Mouse (Mus musculus): ENCODE results near the gene Gfod1.

Gene Gfod1

DNA sequence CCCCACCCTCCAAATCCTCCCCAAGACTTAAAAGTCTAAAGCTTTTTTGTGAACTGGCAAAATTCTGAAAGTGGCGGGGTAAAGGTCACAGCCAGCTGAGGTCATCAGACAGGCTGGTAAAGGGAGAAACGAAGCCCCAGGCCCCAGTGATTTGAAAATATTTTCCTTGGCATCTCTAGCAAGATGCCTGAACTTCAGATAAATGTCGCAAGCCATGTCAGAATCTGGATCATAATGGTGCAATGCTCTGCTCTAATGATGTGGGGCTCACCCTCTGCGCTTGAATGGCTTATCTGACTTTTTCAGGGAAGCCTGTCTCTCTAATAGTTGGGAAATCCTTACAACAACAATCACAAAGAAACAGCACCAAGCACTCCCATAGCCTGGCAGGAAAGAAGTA lies 70.6 kb downstream of the Gfod1 start:
- DNase-seq (ENCODE audit: extremely low read depth, low read depth, low spot score) = peak; percentile 82

DNA sequence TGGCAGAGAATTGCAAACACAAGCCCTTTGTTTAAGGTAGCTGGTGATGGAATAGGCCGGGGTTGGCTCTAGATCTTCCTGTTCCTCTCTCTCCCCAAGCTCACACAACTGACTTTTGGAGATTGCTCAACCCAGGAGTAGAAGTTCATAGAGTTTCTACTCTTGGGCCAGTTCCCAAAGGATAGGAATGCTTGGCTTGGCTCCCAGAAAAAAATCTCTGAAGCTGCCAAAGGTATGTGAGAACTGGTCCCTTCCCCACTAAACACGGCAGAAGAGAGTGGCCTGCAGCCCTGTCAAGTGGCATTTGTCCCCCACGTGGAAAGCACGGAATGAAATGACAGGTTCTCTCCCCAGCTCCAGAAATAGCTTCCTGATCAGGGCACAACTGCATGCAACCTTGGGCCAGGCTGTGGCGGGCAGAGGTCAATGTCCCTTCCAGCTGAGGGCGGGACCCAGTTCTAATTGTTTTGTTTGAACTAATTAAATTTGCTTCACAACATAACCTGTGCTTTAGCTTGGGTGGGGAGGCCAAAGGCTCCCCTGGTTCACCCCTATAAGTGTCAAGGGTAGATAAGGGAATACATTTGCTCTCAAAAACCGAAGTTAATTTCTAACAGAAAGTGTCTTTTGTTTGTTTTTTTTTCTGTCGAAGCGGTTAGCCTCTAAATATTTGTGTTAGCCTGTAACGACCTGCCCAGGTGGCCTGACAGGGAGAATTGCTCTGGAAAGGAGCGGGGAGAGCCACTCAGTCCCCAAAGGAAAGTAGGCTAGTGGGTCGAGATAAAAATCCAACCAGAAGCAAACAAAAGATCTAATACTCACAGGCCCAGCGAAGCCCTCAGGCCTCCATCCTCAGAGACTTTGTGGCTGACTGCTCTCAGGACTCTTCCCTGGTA lies 71.8 kb downstream of the Gfod1 start:
- DNase-seq (ENCODE audit: extremely low read depth, low read depth, low spot score) = peak; percentile 98

DNA sequence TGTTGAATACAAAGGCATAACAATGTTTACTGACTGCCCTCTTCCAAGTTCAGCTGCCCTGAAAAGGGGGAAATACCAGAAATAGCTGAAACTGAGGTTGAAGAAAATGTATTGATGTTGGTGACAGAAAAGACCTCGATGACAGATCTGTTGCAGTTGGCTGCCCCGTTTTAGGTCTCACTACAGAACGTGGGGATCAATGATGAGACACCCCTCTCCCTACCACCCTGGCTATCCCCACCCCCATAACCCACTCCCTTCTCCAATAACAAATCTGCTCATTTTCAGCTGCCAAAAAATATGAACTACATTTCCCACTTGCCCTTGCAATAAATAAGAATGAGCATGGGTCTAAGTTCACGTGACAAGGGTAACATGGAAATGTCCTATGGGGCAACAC lies 73.1 kb downstream of the Gfod1 start:
- no peak for DNase-seq (ENCODE audit: extremely low read depth, low read depth, low spot score)

DNA sequence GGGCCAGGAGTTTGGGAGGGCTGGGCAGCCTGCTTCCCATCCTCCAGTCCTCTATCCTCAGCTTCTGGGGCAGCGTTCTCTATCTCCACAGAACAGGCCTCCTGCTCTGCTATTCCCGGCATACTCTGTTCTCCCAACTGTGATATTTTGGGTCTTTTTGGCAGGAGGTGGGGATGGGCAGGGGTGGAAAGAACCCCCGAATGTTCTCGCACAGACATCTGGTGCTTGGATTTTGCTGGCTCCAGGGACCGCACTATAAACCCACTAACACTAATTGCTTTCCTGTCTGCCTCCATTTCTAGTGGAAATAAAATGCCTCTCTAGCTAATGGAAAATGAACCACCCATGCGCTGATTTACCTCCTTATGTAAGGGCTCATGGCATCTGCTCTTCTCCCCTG lies 73.7 kb downstream of the Gfod1 start:
- DNase-seq (ENCODE audit: extremely low read depth, low read depth, low spot score) = no peak

DNA sequence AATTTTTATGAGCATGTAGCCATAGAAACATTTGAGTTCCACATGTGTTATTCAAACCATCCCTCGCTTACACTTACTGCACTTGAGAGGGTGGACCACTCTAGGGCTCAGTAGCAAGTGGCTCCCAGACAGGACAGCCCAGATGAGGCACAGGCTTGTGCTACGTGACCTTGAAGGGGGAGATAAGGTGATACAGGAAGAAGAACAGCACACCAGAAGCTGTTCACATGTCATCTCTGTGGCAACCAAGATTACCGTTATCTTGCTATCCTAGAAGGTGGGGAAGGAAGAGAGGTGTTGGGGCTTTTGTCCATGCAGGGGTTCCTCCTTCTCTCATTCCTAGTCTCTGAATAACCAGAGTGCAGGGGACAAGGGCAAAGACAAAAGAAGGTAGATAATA lies 74.2 kb downstream of the Gfod1 start:
- DNase-seq (ENCODE audit: extremely low read depth, low read depth, low spot score) = no peak

DNA sequence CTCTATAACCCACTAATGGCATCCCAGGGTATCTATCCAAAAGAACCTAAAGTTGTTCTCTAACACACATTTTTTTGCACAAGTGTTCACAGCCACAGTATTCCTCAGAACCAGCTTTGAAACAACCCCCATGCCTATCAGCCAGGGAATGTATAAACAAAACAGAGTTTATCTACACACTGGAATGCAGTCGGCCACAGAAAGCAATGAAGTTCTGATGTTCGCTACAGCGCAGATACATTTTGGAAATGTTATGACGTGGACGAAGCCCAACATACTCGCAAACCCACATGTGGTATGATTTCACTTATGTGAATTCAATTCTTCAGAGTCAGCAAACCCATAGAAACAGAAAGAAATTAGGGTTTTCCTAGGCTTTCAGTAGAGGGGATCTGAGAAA lies 75.8 kb downstream of the Gfod1 start:
- DNase-seq (ENCODE audit: extremely low read depth, low read depth, low spot score) = no peak

DNA sequence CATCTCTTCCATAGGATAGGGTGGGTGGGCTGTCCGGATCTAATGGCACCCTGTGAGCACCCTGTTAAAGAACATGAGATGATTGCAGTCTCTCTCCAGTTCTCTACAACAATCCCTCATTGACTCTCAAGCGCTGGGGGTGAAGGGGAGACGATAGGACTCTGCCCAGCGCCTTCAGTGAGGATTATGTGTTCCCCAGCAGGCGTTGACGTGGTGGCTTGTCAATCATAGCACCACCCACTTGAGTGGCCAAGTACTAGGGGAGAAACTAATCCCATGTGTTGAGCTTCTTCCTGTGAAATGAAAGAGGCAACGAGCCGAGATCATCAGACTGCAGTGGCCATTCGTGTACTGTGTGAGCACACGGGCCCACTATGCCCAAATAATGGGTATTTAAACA lies 77.9 kb downstream of the Gfod1 start:
- no peak for DNase-seq (ENCODE audit: extremely low read depth, low read depth, low spot score)

DNA sequence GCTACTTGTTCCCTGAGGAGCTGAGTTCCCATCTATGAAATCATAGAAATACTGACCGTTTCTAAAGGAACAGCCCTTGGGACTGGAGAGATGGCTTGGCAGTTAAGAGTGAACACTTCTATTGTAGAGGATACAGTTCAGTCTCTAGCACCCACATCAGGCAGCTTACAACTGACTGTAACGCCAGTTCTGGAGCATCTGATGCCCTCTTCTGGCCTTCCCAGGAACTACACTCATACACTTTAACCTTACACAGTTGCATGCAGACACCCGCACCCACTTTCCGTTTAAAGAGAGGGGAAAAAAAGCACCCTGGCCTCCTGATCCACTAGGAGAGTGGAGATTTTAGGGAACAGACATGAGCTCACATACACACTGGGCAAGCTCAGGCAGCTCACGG lies 78.8 kb downstream of the Gfod1 start:
- no peak for DNase-seq (ENCODE audit: extremely low read depth, low read depth, low spot score)

DNA sequence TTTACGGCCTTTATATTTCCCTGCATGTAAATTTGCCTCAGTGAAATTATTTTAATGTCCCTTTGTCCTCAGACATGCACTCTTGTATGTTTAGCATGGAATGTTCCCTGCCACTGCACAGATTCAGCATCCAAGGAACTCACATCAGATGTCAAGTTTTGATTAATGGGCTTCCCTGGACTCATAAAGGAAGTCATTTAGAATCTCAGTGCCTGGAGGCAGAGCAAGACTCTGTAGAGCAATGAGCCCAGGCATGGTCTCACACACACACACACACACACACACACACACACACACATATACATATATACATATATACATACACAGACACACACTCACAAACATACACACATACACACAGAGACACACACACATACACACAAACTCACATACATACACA lies 81.9 kb downstream of the Gfod1 start:
- no peak for DNase-seq (ENCODE audit: extremely low read depth, low read depth, low spot score)

DNA sequence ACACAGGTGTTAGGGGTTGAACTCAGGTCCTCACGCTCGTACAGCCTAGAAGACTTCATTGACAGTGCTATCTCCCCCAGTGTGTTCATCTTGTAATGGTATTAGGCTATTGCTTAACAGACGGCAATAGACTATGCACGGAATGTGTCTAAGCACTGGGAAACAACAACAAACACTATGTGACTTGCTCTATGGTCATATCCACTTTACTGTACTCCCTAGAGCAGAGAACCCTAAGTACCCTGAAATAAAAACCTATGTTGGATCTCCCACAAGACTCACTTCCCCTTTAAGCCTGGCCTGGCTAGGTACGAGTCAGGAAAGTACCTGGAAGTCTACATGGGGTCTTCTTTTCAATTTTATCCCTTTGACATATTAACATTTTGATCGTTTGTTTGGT lies 82.7 kb downstream of the Gfod1 start:
- no peak for DNase-seq (ENCODE audit: extremely low read depth, low read depth, low spot score)

DNA sequence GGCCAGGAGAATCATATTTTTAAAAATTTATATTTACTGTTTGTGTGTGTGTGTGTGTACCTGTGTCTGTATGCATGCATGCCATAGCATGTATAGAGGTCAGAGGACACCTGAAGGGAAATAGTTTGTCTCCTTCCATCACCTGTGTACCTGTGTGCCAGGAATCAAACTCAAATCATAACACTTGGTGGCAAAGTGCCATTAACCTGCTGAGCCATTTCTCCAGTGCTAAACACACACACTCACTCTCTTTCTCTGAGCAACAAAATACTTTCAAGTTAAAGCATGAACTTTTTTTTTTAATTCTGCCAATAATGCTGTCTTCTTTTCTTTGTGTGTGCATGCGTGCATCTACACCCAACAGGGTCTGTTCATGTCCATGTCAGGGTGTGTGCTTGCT lies 83.3 kb downstream of the Gfod1 start:
- DNase-seq (ENCODE audit: extremely low read depth, low read depth, low spot score) = no peak

DNA sequence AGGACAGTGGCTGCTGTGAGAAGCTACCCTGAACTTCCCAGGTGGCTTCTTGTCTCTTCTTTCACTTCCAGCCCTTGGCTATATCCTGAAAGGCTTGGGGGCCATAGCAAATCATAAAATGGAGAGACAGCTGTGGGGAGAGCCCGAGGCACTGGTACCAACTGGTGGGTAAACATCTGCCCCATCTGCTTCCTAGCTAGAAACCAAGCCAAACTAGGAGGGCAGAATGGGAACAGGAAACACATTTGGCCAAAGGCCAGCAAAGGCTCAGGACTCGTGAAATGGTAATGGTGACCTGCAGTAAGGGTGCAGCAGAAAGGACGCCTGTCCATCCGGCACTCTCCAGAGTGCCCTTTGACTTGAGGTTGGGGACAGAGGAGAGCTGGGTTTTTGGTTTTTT lies 85.2 kb downstream of the Gfod1 start:
- DNase-seq (ENCODE audit: extremely low read depth, low read depth, low spot score) = no peak

DNA sequence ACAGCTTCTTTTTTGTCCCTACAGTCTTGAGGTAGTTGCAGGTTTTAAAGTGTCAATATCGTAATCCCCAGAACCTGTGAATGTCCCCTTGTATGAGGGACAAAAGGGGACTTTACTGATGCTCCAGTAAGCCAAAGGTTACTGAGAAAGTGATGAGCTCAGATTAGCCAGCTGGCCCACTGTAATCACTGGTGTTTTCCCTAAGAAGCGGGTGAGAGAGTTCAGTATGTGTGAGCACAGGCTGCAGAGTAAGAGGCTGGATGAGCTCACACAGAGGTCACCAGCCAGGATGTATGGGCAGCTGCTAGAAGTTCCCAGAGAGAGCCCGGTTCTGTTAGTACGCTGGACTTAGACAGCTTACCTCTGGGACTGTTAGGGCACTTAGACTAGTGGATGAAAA lies 85.7 kb downstream of the Gfod1 start:
- DNase-seq (ENCODE audit: extremely low read depth, low read depth, low spot score) = no peak

DNA sequence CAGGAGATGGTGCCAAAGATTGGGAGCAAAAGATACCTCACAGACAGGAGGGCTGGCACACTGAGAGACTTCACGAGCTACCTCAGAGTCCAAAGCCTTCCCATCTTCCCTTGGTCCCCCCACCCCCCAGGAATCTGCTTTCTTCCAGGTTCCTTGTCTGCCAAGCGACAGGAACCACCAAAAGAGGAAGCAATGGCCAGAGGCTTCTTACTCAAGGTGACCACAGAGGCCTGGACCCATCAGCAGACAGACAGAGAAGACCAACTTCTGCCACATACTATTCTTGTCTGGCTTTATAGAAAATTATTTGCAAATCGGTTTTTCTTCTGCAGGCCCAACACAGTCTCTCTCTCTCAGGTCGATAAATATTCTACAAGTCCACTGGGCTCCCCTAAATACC lies 86.3 kb downstream of the Gfod1 start:
- no peak for DNase-seq (ENCODE audit: extremely low read depth, low read depth, low spot score)

DNA sequence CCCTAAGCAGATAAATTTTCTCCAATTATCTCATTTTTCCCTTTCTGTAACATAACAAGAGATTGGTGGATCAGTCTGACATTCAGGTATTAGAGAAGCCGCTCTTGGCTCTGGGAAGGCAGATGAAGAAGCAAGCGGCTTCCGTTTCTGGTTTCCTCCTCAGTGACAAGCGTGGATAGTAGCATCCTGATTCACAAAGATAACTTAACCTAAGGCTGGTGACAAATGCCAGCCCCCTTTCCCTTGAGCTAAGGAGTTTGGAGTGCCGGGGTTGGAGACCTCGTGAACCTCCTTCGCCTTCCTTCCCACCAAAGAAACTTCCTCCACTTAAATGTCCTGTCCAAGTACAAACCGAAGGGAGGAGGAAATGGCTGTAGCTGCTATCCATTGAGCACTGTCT lies 86.9 kb downstream of the Gfod1 start:
- no peak for DNase-seq (ENCODE audit: extremely low read depth, low read depth, low spot score)

DNA sequence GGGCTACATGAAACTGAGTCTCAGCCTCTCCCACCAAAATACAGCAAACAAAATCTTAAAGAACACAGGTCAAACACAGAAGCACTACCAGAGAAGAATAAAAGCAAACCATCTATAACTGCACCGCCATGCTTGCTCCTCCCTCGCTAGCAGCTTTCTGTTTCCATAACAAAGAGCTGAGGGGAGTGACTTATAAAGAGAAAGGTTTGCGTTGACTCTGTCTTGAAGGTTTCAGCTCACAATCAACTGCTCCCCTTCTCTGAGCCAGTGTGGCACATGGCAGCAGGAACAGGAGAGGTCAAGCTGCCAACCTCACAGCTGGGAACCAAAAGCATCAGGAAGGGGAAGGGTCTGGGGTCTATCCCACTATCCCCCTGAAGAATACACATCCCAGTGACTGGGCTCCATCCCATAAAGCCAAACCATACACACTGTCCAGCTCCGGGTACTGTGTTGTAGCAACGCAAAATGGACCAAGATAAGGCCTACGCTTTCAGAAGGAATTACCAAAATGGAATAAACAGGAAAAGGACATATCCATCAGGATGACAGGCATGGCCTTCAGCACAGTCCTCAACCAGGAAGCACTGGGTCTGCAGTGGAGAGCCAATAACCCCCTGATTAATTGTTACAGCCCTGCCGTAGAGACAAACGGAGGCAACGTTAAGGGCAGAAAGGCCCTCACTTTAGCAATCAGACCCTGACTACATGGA lies 87.8 kb downstream of the Gfod1 start:
- DNase-seq (ENCODE audit: extremely low read depth, low read depth, low spot score) = no peak

DNA sequence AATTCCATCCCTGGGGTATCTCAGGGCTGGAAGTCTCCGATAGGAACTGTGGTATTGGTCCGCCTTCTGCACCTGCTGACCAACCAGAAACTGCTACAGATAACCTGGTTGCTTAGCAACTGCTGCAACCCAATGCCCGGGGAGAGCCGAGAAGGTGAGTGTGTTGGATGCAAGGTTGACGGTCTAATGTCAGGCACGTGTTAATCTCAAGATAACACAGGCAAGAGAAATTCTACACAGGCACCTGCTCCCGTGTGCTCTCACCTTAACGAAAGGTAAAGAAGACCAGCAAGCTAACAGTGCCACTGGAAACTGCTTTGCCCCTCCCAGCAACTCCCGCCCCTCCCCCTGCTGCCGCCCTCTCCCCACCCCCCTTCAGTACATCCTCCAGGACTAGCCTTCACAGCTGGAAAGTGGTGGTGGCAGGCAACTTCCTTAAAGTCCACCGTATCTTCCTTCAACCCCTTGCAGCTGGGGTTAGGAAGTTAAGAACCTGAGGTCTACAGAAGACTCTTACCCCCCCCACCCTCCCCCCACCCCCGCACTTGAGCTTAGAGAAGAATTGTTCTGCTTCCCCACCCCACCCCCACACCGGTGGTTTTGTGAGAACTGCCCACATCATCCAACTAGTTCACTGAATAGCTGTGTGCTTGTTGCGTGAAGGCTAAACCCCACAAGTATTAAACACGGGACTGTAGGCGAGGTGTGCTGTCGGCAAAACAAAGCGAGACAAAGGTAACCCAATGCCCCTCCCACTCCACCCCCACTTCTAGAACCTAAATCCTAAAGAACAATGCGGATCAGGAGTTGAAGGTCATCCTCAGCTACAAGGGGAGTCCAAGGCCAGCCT lies 88.6 kb downstream of the Gfod1 start:
- no peak for DNase-seq (ENCODE audit: extremely low read depth, low read depth, low spot score)

DNA sequence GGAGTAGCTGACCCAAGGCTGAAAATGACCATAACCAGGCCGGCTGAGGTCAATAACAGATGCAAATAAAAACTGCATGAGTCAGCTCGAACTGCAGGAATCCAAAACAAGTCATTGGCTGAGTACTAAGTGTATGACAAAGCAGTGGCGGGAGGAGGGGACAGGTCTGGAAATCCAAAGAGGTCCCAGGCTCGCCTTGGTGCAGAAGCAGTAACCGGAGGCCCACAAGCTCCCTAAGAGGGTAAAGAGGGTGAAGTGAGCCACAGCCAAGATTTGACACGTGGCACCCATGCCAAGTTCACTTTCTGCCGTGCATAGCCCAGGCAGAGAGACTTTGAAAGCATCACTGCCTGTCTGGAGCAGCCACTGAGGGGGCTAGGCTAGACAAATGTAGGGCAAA lies 91.6 kb downstream of the Gfod1 start:
- no peak for DNase-seq (ENCODE audit: extremely low read depth, low read depth, low spot score)

DNA sequence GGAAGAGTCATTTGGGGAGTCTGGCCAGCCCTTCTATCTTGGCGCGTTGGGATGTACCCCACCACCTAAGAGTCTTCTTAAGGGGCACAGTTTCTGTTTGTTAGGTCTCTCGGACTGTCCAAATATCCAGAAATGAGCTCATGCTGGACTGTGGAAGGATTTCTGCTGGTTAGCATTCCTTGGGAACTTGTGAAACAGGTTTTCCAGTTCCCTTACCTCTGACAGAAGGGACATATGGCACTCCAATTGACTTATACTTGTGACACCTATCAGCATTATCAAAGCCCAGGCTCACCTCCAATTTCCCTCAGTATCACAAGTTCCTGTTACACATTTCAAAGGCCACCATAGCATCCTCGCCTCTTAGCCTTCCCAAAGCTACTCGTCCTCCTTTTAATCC lies 93.0 kb downstream of the Gfod1 start:
- DNase-seq (ENCODE audit: extremely low read depth, low read depth, low spot score) = no peak

DNA sequence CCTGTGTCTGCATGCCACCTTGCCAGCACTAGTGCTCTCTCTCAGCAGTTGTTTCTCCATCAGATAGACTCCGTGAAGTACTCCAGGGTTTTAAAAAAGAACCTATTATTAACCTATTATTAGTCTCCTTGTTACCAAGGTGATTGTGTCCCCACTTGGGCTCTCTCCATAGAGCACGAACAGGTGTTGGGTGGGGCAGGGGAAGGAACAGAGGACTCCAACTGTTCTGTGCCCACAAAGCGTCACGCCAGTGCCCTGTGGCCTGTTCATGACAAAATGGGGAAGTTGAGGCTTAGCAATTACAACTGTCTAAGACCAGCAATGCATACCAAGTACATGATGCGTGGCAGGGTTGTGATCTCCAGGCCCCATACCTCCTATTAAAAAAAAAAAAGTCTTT lies 94.4 kb downstream of the Gfod1 start:
- DNase-seq (ENCODE audit: extremely low read depth, low read depth, low spot score) = no peak

DNA sequence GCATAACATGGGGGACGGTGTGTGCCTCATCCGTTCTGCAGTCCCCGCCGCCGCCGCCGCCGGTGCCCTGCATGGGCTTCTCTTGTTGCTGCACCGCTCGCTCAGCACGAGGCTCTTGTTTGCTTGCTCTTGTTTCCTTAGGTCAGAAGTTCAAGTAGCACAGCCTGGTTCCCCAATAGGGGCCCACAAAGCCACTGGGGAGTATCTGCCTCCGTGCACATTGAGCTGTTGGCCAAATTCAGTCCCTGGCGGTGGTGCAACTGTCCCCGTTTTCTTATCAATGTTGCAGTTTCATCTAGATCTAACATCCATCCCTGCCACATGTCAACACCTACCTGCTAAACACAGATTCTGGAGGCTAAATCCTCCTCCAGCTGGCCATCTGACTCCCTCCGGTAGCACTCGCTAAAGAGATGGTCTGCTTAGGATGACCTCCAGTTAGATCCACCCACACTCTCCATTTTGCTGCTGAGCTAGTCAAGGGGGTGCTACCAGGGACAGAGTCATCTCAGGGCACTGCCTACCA lies 95.0 kb downstream of the Gfod1 start:
- DNase-seq (ENCODE audit: extremely low read depth, low read depth, low spot score) = no peak

Data from fat pad, adult 2 months (tissue).